In the genomic region with DNA sequence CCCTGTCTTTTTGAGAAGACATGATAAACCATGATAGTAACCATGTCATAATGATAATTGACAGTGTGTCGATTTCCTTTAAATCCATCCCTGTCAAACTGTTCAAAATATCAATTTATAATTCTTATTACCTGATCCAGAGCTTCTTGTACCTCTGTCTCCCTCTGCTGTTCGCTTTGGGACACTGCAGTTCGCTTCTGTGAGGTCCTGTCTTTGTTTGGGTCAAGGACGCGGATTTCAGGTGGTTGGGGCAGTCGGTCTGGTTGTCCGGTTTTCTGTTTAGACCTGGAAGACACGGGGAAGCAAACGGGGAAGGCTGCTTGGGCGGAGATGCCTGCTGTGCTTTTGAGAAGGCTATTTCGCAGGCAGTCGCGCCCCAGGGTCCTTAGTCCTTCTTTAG, we compare ENCODE assay signal across 8 mouse cellular contexts. TPM values are rescaled to one million over a fixed set of nuclear protein-coding genes. Genes with fewer than 3 reads are reported as not detected.
DNase-seq lines count a peak whose midpoint lies in the region; ATAC-seq and TF ChIP-seq lines count a peak whose summit lies in the region.

No protein-coding gene starts in this region.

- H3K4me3 ChIP-seq in embryonic facial prominence, embryonic 10.5 days: peak overlapping the region; percentile 60
- peak overlapping the region; percentile 60 for H3K4me3 ChIP-seq in heart, embryonic 10.5 days
- peak overlapping the region; percentile 32 for H3K4me3 ChIP-seq in kidney, embryonic 14.5 days (ENCODE audit: low read length)
- H3K4me3 ChIP-seq in limb, embryonic 14.5 days (replicated peaks; ENCODE audit: low read length): peak overlapping the region; percentile 24
- peak overlapping the region; percentile 38 for H3K4me3 ChIP-seq in midbrain, postnatal 0 days (ENCODE audit: low read depth, low read length)

- H3K9ac ChIP-seq in kidney, embryonic 14.5 days (ENCODE audit: low read depth, low read length): 0 out of 2 replicates have a peak overlapping the region, but pooled peaks have one; percentile 18
- H3K9ac ChIP-seq in limb, embryonic 14.5 days (ENCODE audit: low read depth, low read length, severe bottlenecking): peak overlapping the region; percentile 28
- peak overlapping the region; percentile 37; the same call in 1 of the 2 replicates for H3K9ac ChIP-seq in midbrain, postnatal 0 days (replicated peaks; ENCODE audit: low read length, poor library complexity, severe bottlenecking)

- H3K27me3 ChIP-seq in embryonic facial prominence, embryonic 10.5 days (replicated peaks; ENCODE audit: low read depth, poor library complexity, severe bottlenecking): peaks cover 98% of the 10 kb centered on the region
- H3K27me3 ChIP-seq in heart, embryonic 10.5 days (ENCODE audit: insufficient read depth, poor library complexity, severe bottlenecking): peaks cover 74% of the 10 kb centered on the region
- peaks cover 88% of the 10 kb centered on the region for H3K27me3 ChIP-seq in kidney, embryonic 14.5 days (ENCODE audit: control insufficient read depth, insufficient read depth, low read length)
- peaks cover 71% of the 10 kb centered on the region for H3K27me3 ChIP-seq in limb, embryonic 14.5 days (ENCODE audit: control insufficient read depth, insufficient read depth, low read length)
- peaks cover 56% of the 10 kb centered on the region for H3K27me3 ChIP-seq in midbrain, postnatal 0 days (ENCODE audit: insufficient read depth, low read length)

- peak; percentile 98 for TF ChIP-seq CTCF in midbrain, postnatal 0 days (IDR thresholded peaks at IDR 0.05)

- DNase-seq in urinary bladder, adult 2 months (ENCODE audit: low spot score): peak; percentile 33
- no peak for DNase-seq in urinary bladder, postnatal 10 days (ENCODE audit: low spot score)
- peak; percentile 83 for DNase-seq in embryonic facial prominence, embryonic 10.5 days (ENCODE audit: low spot score)
- peak; percentile 86 for DNase-seq in heart, embryonic 10.5 days (ENCODE audit: low spot score)
- DNase-seq in limb, embryonic 14.5 days (ENCODE audit: low spot score): peak; percentile 70
- peak; percentile 69 for DNase-seq in midbrain, postnatal 0 days (ENCODE audit: low spot score)
- DNase-seq in spleen, postnatal 36 days (ENCODE audit: low spot score in 2 of 2): peak; percentile 58 to 68

- TF ChIP-seq POLR2A in limb, embryonic 14.5 days (IDR thresholded peaks at IDR 0.05; ENCODE audit: borderline replicate concordance, extremely low read depth, insufficient read depth, insufficient read length): no peak

- H3K4me2 ChIP-seq in kidney, embryonic 14.5 days (replicated peaks; ENCODE audit: low read depth, low read length): peak overlapping the region; percentile 37
- peak overlapping the region; percentile 45 for H3K4me2 ChIP-seq in limb, embryonic 14.5 days (replicated peaks; ENCODE audit: low read depth, low read length, severe bottlenecking)
- peak overlapping the region; percentile 51 for H3K4me2 ChIP-seq in midbrain, postnatal 0 days (ENCODE audit: low read depth, low read length, poor library complexity, severe bottlenecking)

- H3K36me3 ChIP-seq in embryonic facial prominence, embryonic 10.5 days (replicated peaks): no peaks in the 10 kb centered on the region
- no peaks in the 10 kb centered on the region for H3K36me3 ChIP-seq in heart, embryonic 10.5 days
- H3K36me3 ChIP-seq in kidney, embryonic 14.5 days (ENCODE audit: control insufficient read depth, insufficient read depth, low read length): no peaks in the 10 kb centered on the region
- no peaks in the 10 kb centered on the region for H3K36me3 ChIP-seq in limb, embryonic 14.5 days (ENCODE audit: control insufficient read depth, insufficient read depth, low read length)
- no peaks in the 10 kb centered on the region for H3K36me3 ChIP-seq in midbrain, postnatal 0 days (ENCODE audit: insufficient read depth, low read length)

- peak overlapping the region; percentile 76 for H3K27ac ChIP-seq in embryonic facial prominence, embryonic 10.5 days (replicated peaks)
- peak overlapping the region; percentile 67 for H3K27ac ChIP-seq in heart, embryonic 10.5 days
- no peak overlapping the region for H3K27ac ChIP-seq in kidney, embryonic 14.5 days (ENCODE audit: low read depth, low read length)
- no peak overlapping the region for H3K27ac ChIP-seq in limb, embryonic 14.5 days (replicated peaks; ENCODE audit: low read depth, low read length)
- H3K27ac ChIP-seq in midbrain, postnatal 0 days (ENCODE audit: low read depth, low read length): no peak overlapping the region

- no peak for ATAC-seq in kidney, embryonic 14.5 days (ENCODE audit: low FRiP score, low TSS enrichment)
- no peak for ATAC-seq in limb, embryonic 14.5 days (ENCODE audit: low FRiP score, low read depth)
- no peak for ATAC-seq in midbrain, postnatal 0 days (ENCODE audit: low FRiP score)

- WGBS in embryonic facial prominence, embryonic 10.5 days: under 1% methylated on average over 13 of the region's 13 CpGs
- 0% methylated on average over 13 of the region's 13 CpGs for WGBS in heart, embryonic 10.5 days
- WGBS in kidney, embryonic 14.5 days: under 1% methylated on average over 13 of the region's 13 CpGs
- under 1% methylated on average over 13 of the region's 13 CpGs for WGBS in limb, embryonic 14.5 days
- under 1% methylated on average over 13 of the region's 13 CpGs for WGBS in midbrain, postnatal 0 days

- no peaks in the 10 kb centered on the region for H3K9me3 ChIP-seq in embryonic facial prominence, embryonic 10.5 days
- H3K9me3 ChIP-seq in heart, embryonic 10.5 days: no peaks in the 10 kb centered on the region
- no peaks in the 10 kb centered on the region for H3K9me3 ChIP-seq in kidney, embryonic 14.5 days (ENCODE audit: control insufficient read depth, low read length)
- no peaks in the 10 kb centered on the region for H3K9me3 ChIP-seq in limb, embryonic 14.5 days (ENCODE audit: control insufficient read depth, low read length)
- no peaks in the 10 kb centered on the region for H3K9me3 ChIP-seq in midbrain, postnatal 0 days (ENCODE audit: low read length)

- peaks cover 16% of the 10 kb centered on the region for H3K4me1 ChIP-seq in embryonic facial prominence, embryonic 10.5 days
- H3K4me1 ChIP-seq in heart, embryonic 10.5 days: peaks cover 11% of the 10 kb centered on the region; the same call in 1 of the 2 replicates
- H3K4me1 ChIP-seq in kidney, embryonic 14.5 days (ENCODE audit: control insufficient read depth, insufficient read depth, low read length): no peaks in the 10 kb centered on the region
- H3K4me1 ChIP-seq in limb, embryonic 14.5 days (ENCODE audit: control insufficient read depth, insufficient read depth, low read length): no peaks in the 10 kb centered on the region; the same call in 1 of the 2 replicates
- no peaks in the 10 kb centered on the region for H3K4me1 ChIP-seq in midbrain, postnatal 0 days (ENCODE audit: insufficient read depth, low read length)

RNA-seq across cellular contexts. Expression of a gene that starts 11.5 kb away (rescaled TPM):
- polyA plus RNA-seq in urinary bladder, adult 2 months (2012; rRNA removed): 0.15 and 0.29 TPM in 2 replicates
- polyA plus RNA-seq in embryonic facial prominence, embryonic 10.5 days (2016; fragmentation: Nextera tagmentation; extraction: Ambion mirVana): not detected in 2 replicates
- polyA plus RNA-seq in heart, embryonic 10.5 days (2016; fragmentation: Nextera tagmentation; extraction: Ambion mirVana): 0.49 TPM in 1 of 2 replicates, not detected in the other
- 0.20 TPM in 1 of 2 replicates, not detected in the other for polyA plus RNA-seq in kidney, embryonic 14.5 days (2014; fragmentation: Nextera tagmentation; extraction: Ambion mirVana)
- 0.10 TPM in 1 of 2 replicates, not detected in the other for polyA plus RNA-seq in limb, embryonic 14.5 days (2012; rRNA removed)
- 0.40 TPM in 1 of 2 replicates, not detected in the other for polyA plus RNA-seq in limb, embryonic 14.5 days (2014; fragmentation: Nextera tagmentation; extraction: Ambion mirVana)
- total RNA-seq in midbrain, postnatal 0 days (2014; rRNA removed): not detected in 2 replicates
- polyA plus RNA-seq in midbrain, postnatal 0 days (2015; fragmentation: Nextera tagmentation; extraction: Ambion mirVana): not detected in 2 replicates

Comparison
In these comparisons a context has a peak if more than half of its experiments do, and no peak if none do; other contexts are left out.
1. H3K27ac ChIP-seq: peak in embryonic facial prominence, embryonic 10.5 days (single experiment) and heart, embryonic 10.5 days (single experiment); none in kidney, embryonic 14.5 days (single experiment), limb, embryonic 14.5 days (single experiment) and midbrain, postnatal 0 days (single experiment).
2. Peak in every context shown above with its lines, with median percentiles within 50 percentile points of each other: H3K4me3 ChIP-seq, H3K4me2 ChIP-seq and H3K9ac ChIP-seq.